Mouse (Mus musculus): ENCODE measurements around the gene Stat1. TPM values are rescaled to one million over a fixed set of nuclear protein-coding genes. Genes with fewer than 3 reads are reported as not detected.

Stat1 gene
- polyA plus RNA-seq, 1 experiment from 2014 or later, result 10.0 TPM

DNA sequence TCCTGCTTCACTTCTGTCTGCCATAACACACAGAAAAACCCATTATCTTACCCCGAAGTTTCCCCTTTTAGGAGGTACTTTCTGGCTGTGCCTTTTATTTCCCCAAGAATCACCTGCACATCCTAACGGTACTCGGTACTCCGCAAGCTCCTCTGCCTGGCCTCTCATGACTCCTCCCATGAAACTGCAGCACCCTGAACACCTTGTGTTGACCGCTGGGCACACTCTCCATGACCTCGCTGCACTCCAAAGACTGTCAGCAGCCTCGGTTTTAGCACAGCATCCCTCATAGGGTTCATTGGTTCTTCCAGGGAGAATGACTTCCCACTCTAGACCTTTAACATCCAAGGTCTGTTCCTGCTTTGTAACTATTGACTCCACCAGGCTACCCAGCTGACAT lies 51.5 kb downstream of the Stat1 start:
- Histone ChIP-seq H3K4me3 (no peak overlapping the region), H3K36me3 (no peaks in the 10 kb centered on the region), H3K9ac (replicated peaks) (no peak overlapping the region), H3K4me1 (no peaks in the 10 kb centered on the region), H3K27me3 (no peaks in the 10 kb centered on the region), H3K27ac (replicated peaks) (no peak overlapping the region), H3K4me2 (replicated peaks) (no peak overlapping the region), H3K9me3 (no peaks in the 10 kb centered on the region)
- 72% methylated on average over 7 of the region's 7 CpGs for WGBS
- ATAC-seq (replicated peaks), result no peak

DNA sequence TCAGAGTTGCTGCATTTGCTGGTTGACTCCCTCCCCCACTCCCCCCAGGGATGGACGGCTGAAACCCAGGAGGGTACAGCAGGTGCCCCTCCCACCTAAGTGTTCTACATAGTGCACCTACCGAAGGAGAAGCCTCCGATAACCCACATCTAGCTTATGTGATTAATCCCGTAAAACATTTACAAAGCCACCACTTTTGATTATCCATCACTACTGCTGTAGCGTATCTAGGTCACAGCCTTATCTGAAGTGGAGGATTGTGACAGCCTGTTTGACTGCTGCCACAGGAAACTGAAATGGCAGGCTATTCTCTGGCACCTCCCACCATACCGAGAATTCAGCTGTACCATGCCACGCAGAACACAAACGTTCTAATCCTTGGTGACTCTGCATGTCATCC lies 52.0 kb downstream of the Stat1 start:
- H3K9me3 ChIP-seq, result no peaks in the 10 kb centered on the region
- no peak overlapping the region for H3K4me3 ChIP-seq
- 78% methylated on average over 8 of the region's 8 CpGs for WGBS
- ATAC-seq (replicated peaks), result no peak
- 0 out of 2 replicates have a peak, but pooled peaks cover 3% of the 10 kb centered on the region for H3K4me1 ChIP-seq
- H3K9ac ChIP-seq (replicated peaks), result no peak overlapping the region
- H3K27me3 ChIP-seq, result no peaks in the 10 kb centered on the region
- no peaks in the 10 kb centered on the region for H3K36me3 ChIP-seq
- H3K27ac ChIP-seq (replicated peaks), result no peak overlapping the region
- no peak overlapping the region for H3K4me2 ChIP-seq (replicated peaks)

DNA sequence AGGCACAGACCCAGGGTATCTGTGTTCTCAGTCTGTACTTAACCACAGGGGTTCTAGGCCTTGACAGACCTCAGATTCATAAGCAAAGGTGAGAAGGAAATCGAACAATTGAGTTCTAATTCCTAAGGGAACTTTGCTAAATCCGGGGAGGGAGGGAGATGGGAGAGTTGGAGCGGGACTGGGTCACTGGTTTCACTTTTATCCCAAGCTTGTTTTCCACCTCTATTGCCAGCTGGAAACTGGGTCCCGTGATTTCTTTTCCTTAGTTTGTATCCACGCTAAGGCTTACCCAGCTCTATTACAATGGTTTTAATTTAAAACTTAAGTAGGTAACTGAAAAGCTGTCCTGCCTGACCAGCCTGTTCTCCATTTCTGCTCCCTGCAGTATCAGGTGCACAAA lies 56.1 kb downstream of the Stat1 start:
- no peaks in the 10 kb centered on the region for H3K27me3 ChIP-seq
- ATAC-seq (replicated peaks), result no peak
- no peaks in the 10 kb centered on the region for H3K9me3 ChIP-seq
- 0 out of 2 replicates have a peak, but pooled peaks cover 3% of the 10 kb centered on the region for H3K4me1 ChIP-seq
- H3K36me3 ChIP-seq, result no peaks in the 10 kb centered on the region
- H3K27ac ChIP-seq (replicated peaks), result no peak overlapping the region
- no peak overlapping the region for H3K4me2 ChIP-seq (replicated peaks)
- H3K9ac ChIP-seq (replicated peaks), result no peak overlapping the region
- 70% methylated on average over 5 of the region's 5 CpGs for WGBS
- no peak overlapping the region for H3K4me3 ChIP-seq

GRCm38 (mm10) chr1:52175983-52176382 lies 56.7 kb downstream of the Stat1 start:
- no peak overlapping the region for H3K4me3 ChIP-seq
- H3K4me1 ChIP-seq, result 0 out of 2 replicates have a peak, but pooled peaks cover 3% of the 10 kb centered on the region
- no peaks in the 10 kb centered on the region for H3K9me3 ChIP-seq
- WGBS, result 76% methylated on average over 3 of the region's 3 CpGs
- H3K27me3 ChIP-seq, result no peaks in the 10 kb centered on the region
- H3K36me3 ChIP-seq, result no peaks in the 10 kb centered on the region
- no peak for ATAC-seq (replicated peaks)
- H3K4me2 ChIP-seq (replicated peaks), result no peak overlapping the region
- no peak overlapping the region for H3K27ac ChIP-seq (replicated peaks)
- no peak overlapping the region for H3K9ac ChIP-seq (replicated peaks)

- Histone ChIP-seq H3K27me3 (no peaks in the 10 kb centered on the region), H3K9ac (replicated peaks) (no peak overlapping the region), H3K27ac (replicated peaks) (no peak overlapping the region), H3K4me2 (replicated peaks) (no peak overlapping the region), H3K9me3 (no peaks in the 10 kb centered on the region), H3K4me3 (no peak overlapping the region), H3K36me3 (no peaks in the 10 kb centered on the region), H3K4me1 (0 out of 2 replicates have a peak, but pooled peaks cover 3% of the 10 kb centered on the region)
- WGBS, result 85% methylated on average over 2 of the region's 2 CpGs
- ATAC-seq (replicated peaks), result no peak
These were observed 57.8 kb downstream of the Stat1 start for GRCm38 (mm10) chr1:52176999-52177398.

DNA sequence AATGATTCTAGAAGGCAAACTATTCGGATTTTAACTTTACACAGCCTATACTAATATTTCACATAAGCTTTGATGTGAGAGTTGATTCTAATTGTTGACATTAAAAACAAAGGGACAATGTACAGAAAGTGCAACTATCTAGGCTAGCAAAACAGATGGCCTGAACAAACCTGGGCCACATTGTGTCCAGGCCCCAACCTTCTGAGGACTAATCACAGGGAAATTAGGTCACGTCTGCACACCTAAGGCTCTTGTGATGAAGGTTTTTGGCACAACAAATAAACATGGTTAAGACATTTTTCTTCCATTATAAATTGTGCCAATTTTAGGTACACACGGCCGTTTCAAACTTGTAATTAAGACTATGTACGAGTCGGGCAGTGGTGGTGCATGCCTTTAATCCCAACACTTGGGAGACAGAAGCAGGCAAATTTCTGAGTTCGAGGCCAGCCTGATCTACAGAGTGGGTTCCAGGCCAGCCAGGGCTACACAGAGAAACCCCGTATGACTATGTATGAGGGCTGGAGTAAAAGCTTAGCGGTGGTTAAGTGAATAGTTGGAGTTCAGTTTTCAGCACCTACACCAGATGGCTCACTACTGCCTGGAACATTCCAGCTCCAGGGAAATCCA lies 60.8 kb downstream of the Stat1 start:
- Histone ChIP-seq H3K9me3 (no peaks in the 10 kb centered on the region), H3K4me1 (0 out of 2 replicates have a peak, but pooled peaks cover 3% of the 10 kb centered on the region), H3K36me3 (no peaks in the 10 kb centered on the region), H3K27me3 (no peaks in the 10 kb centered on the region), H3K9ac (replicated peaks) (no peak overlapping the region), H3K4me3 (no peak overlapping the region), H3K27ac (replicated peaks) (no peak overlapping the region), H3K4me2 (replicated peaks) (no peak overlapping the region)
- 95% methylated on average over 9 of the region's 9 CpGs for WGBS
- ATAC-seq (replicated peaks), result no peak

DNA sequence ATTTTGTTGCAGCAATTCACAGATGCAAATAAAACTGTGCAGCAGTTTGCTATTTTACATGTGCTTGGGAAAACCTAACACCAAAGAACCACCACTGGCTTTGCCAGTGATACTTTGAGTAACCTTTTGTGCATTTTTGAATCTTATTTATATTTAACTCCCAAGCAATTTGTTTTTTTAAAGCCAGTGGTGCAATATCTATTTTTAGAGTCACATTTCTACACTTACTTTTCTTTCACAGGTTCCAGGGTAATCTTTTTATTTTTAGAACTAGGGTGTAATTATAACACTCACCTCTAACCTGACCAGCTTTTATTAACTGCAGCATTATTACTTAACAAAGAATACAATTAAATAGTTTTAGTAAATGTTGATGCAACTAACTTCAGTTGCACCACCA lies 62.8 kb downstream of the Stat1 start:
- Histone ChIP-seq H3K9me3 (no peaks in the 10 kb centered on the region), H3K4me3 (no peak overlapping the region), H3K4me1 (no peaks in the 10 kb centered on the region), H3K27me3 (no peaks in the 10 kb centered on the region), H3K27ac (replicated peaks) (no peak overlapping the region), H3K9ac (replicated peaks) (no peak overlapping the region), H3K36me3 (no peaks in the 10 kb centered on the region), H3K4me2 (replicated peaks) (no peak overlapping the region)
- ATAC-seq (replicated peaks), result no peak

GRCm38 (mm10) chr1:52182992-52183391 lies 63.8 kb downstream of the Stat1 start:
- Histone ChIP-seq H3K4me1 (no peaks in the 10 kb centered on the region), H3K4me3 (no peak overlapping the region), H3K4me2 (replicated peaks) (no peak overlapping the region), H3K27me3 (no peaks in the 10 kb centered on the region), H3K36me3 (peaks cover 4% of the 10 kb centered on the region), H3K9me3 (no peaks in the 10 kb centered on the region), H3K27ac (replicated peaks) (no peak overlapping the region), H3K9ac (replicated peaks) (no peak overlapping the region)
- 90% methylated on average over 2 of the region's 2 CpGs for WGBS
- ATAC-seq (replicated peaks), result no peak

Other genes with a start within 250 kb of the Stat1 start
- 86.4 and 94.5 TPM in 2 replicates for gene Myo1b, start 203.4 kb upstream of the Stat1 start, polyA plus RNA-seq (2015; fragmentation: Nextera tagmentation; extraction: Ambion mirVana)
- gene Stat4, start 132.3 kb upstream of the Stat1 start, polyA plus RNA-seq (2015; fragmentation: Nextera tagmentation; extraction: Ambion mirVana), result 0.39 and 0.84 TPM in 2 replicates
- 35.4 and 37.1 TPM in 2 replicates for gene Gls, start 113.8 kb downstream of the Stat1 start, polyA plus RNA-seq (2015; fragmentation: Nextera tagmentation; extraction: Ambion mirVana)